Mouse (Mus musculus) kidney, adult 2 months (tissue): Measurements from ENCODE around the gene Dedd.

ENCODE experiments used
- CTCF ChIP-seq: fragments of 200-500 bp; conservative IDR thresholded peaks from 2 replicates; pipeline ENCODE4 v1.5.1; 2011; ENCODE audit warnings: low read depth, mild to moderate bottlenecking, control low read depth, low read length, moderate library complexity, mixed read lengths; ENCODE audit not compliant: insufficient read depth, insufficient read length
- POLR2A ChIP-seq: fragments of 200-500 bp; IDR thresholded peaks from one replicate; pipeline ENCODE4 v1.6.1; 2011; ENCODE audit warnings: low read depth, low read length, control low read depth

- TF ChIP-seq CTCF = no peak
- no peak for TF ChIP-seq POLR2A
Observed at GRCm38 (mm10) chr1:171387099-171387498, 58.2 kb downstream of the Dedd start.
